In genomic region chr12:111814769-111815762, GRCm38 (mm10) we compare ENCODE assay signal across 8 mouse cellular contexts. TPM values are rescaled to one million over a fixed set of nuclear protein-coding genes. Genes with fewer than 3 reads are reported as not detected.
DNase-seq lines count a peak whose midpoint lies in the region; ATAC-seq lines count a peak whose summit lies in the region.

No protein-coding gene starts in this region.

- H3K4me2 ChIP-seq in embryonic facial prominence, embryonic 12.5 days (replicated peaks): peak overlapping the region; percentile 68
- peak overlapping the region; percentile 85 for H3K4me2 ChIP-seq in lung, embryonic 16.5 days (ENCODE audit: low read depth, low read length)

- H3K4me1 ChIP-seq in embryonic facial prominence, embryonic 12.5 days: peaks cover 45% of the 10 kb centered on the region
- peaks cover 39% of the 10 kb centered on the region for H3K4me1 ChIP-seq in lung, embryonic 16.5 days (replicated peaks; ENCODE audit: control insufficient read depth, insufficient read depth, low read length)

- no peaks in the 10 kb centered on the region for H3K9me3 ChIP-seq in embryonic facial prominence, embryonic 12.5 days
- H3K9me3 ChIP-seq in lung, embryonic 16.5 days (ENCODE audit: control insufficient read depth, low read length): no peaks in the 10 kb centered on the region

- no peak for ATAC-seq in embryonic facial prominence, embryonic 12.5 days (ENCODE audit: insufficient number of reproducible peaks, insufficient read depth, low FRiP score, low TSS enrichment)
- ATAC-seq in lung, embryonic 16.5 days (ENCODE audit: low read depth): no peak

- 0 out of 2 replicates have a peak overlapping the region, but pooled peaks have one; percentile 91 for H3K27ac ChIP-seq in embryonic facial prominence, embryonic 12.5 days
- H3K27ac ChIP-seq in lung, embryonic 16.5 days (ENCODE audit: low read length): peak overlapping the region; percentile 90

- H3K4me3 ChIP-seq in embryonic facial prominence, embryonic 12.5 days: peak overlapping the region; percentile 83
- H3K4me3 ChIP-seq in lung, embryonic 16.5 days (ENCODE audit: low read length): peak overlapping the region; percentile 72

- H3K27me3 ChIP-seq in embryonic facial prominence, embryonic 12.5 days: no peaks in the 10 kb centered on the region
- no peaks in the 10 kb centered on the region for H3K27me3 ChIP-seq in lung, embryonic 16.5 days (ENCODE audit: control insufficient read depth, insufficient read depth, low read depth, low read length)

- 25% methylated on average over 19 of the region's 19 CpGs for WGBS in embryonic facial prominence, embryonic 12.5 days
- 17% methylated on average over 19 of the region's 19 CpGs for WGBS in lung, embryonic 16.5 days

- H3K9ac ChIP-seq in embryonic facial prominence, embryonic 12.5 days: peak overlapping the region; percentile 82
- peak overlapping the region; percentile 85 for H3K9ac ChIP-seq in lung, embryonic 16.5 days (ENCODE audit: low read length)

- H3K36me3 ChIP-seq in embryonic facial prominence, embryonic 12.5 days: no peaks in the 10 kb centered on the region
- peaks cover 2% of the 10 kb centered on the region; the same call in 1 of the 2 replicates for H3K36me3 ChIP-seq in lung, embryonic 16.5 days (ENCODE audit: control insufficient read depth, insufficient read depth, low read length)

- peak; percentile 89 for DNase-seq in heart, adult 11 months
- no peak for DNase-seq in heart, adult 9 months (ENCODE audit: low spot score in 2 of 2)
- peak; percentile 56 to 58 for DNase-seq in kidney, adult 8-10 months
- peak; percentile 46 for DNase-seq in yolk sac, embryonic 10.5 days (ENCODE audit: low spot score)
- DNase-seq in frontal cortex, postnatal 36 days (ENCODE audit: low spot score in 2 of 2): no peak
- DNase-seq in urinary bladder, postnatal 4 days (ENCODE audit: low spot score in 2 of 2): no peak

RNA-seq across cellular contexts. Expression of gene Zfyve21, which starts 1.1 kb away (rescaled TPM):
- 88.9 and 90.9 TPM in 2 replicates for polyA plus RNA-seq in embryonic facial prominence, embryonic 12.5 days (2016; fragmentation: Nextera tagmentation; extraction: Ambion mirVana)
- polyA plus RNA-seq in lung, embryonic 16.5 days (2015; fragmentation: Nextera tagmentation; extraction: Ambion mirVana): 111 and 135 TPM in 2 replicates

RNA-seq across cellular contexts. Expression of gene Xrcc3, which starts 1.4 kb away (rescaled TPM):
- polyA plus RNA-seq in embryonic facial prominence, embryonic 12.5 days (2016; fragmentation: Nextera tagmentation; extraction: Ambion mirVana): 10.8 and 11.2 TPM in 2 replicates
- polyA plus RNA-seq in lung, embryonic 16.5 days (2015; fragmentation: Nextera tagmentation; extraction: Ambion mirVana): 9.1 and 9.2 TPM in 2 replicates

RNA-seq across cellular contexts. Expression of gene Klc1, which starts 56.4 kb away (rescaled TPM):
- 149 and 157 TPM in 2 replicates for polyA plus RNA-seq in embryonic facial prominence, embryonic 12.5 days (2016; fragmentation: Nextera tagmentation; extraction: Ambion mirVana)
- polyA plus RNA-seq in lung, embryonic 16.5 days (2015; fragmentation: Nextera tagmentation; extraction: Ambion mirVana): 82.4 and 86.9 TPM in 2 replicates

Comparison
In these comparisons a context has a peak if more than half of its experiments do, and no peak if none do; other contexts are left out.
1. DNase-seq: peak in heart, adult 11 months (single experiment), kidney, adult 8-10 months (2 of 2) and yolk sac, embryonic 10.5 days (single experiment); none in heart, adult 9 months (0 of 2), frontal cortex, postnatal 36 days (0 of 2) and urinary bladder, postnatal 4 days (0 of 2).